Mouse (Mus musculus) kidney, adult 2 months (tissue): Measurements from ENCODE around the gene Dgkq.

Experiments
- CTCF ChIP-seq: fragments of 200-500 bp; conservative IDR thresholded peaks from 2 replicates; pipeline ENCODE4 v1.5.1; 2011; ENCODE audit warnings: low read depth, mild to moderate bottlenecking, control low read depth, low read length, moderate library complexity, mixed read lengths; ENCODE audit not compliant: insufficient read depth, insufficient read length
- POLR2A ChIP-seq: fragments of 200-500 bp; IDR thresholded peaks from one replicate; pipeline ENCODE4 v1.6.1; 2011; ENCODE audit warnings: low read depth, low read length, control low read depth

DNA sequence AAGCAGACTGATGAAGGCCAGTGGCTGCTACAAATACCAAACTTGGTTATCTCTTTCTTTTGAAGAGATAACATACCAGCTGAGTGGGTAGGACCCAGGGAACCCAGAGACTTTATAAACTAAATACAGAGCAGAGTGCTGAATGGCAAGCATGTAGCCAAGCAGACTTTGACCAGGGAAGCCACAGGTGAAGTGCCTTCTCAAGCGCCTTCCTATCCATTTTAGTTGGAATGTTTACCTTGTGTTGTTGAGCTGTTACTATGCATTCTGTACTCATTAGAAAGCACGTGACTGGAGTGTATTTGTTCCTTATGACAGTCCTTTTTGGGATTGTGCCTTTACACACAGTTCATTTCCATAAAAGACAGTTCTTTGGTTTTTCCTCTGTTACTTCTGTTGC, 25.8 kb downstream of the Dgkq start:
- TF ChIP-seq CTCF = no peak
- TF ChIP-seq POLR2A = no peak
